In genomic region chr4:100988231-100988799, GRCm38 (mm10) we compare ENCODE assay signal across 10 mouse cellular contexts. TPM values are rescaled to one million over a fixed set of nuclear protein-coding genes. Genes with fewer than 3 reads are reported as not detected.
DNase-seq lines count a peak whose midpoint lies in the region; ATAC-seq lines count a peak whose summit lies in the region.
"Had no signal": no experiment of that assay in that cellular context is flagged by ENCODE, and none has a peak within 500 bp of the region (broad histone marks: within the 10 kb centered on the region; RNA-seq: fewer than 3 reads in every experiment).

No protein-coding gene starts in this region.

- H3K27me3 ChIP-seq in hindbrain, embryonic 11.5 days (ENCODE audit: control insufficient read depth, insufficient read depth, low read length) = no peaks in the 10 kb centered on the region
- H3K27me3 ChIP-seq in hindbrain, embryonic 13.5 days = no peaks in the 10 kb centered on the region
- H3K27me3 ChIP-seq: limb, embryonic 12.5 days had no signal

- no peak overlapping the region for H3K4me2 ChIP-seq in hindbrain, embryonic 11.5 days (replicated peaks; ENCODE audit: low read depth, low read length)
- H3K4me2 ChIP-seq in hindbrain, embryonic 13.5 days = no peak overlapping the region
- H3K4me2 ChIP-seq: limb, embryonic 12.5 days had no signal

- peak; percentile 67 for DNase-seq in hindbrain, embryonic 11.5 days (ENCODE audit: low spot score)
- peak; percentile 15 for DNase-seq in 416B (ENCODE audit: low read depth)
- DNase-seq in NIH3T3 (ENCODE audit: low read depth) = peak; percentile 81
- peak; percentile 27 for DNase-seq in induced T-regulatory cell, adult 2 months (ENCODE audit: low read depth)
- peak; percentile 29 for DNase-seq in retina, postnatal 7 days (ENCODE audit: low read depth, low spot score)
- no peak for DNase-seq in spleen, postnatal 10 days (ENCODE audit: low spot score in 2 of 2)
- no peak for DNase-seq in thymus, postnatal 36 days

- ATAC-seq in hindbrain, embryonic 11.5 days (ENCODE audit: low FRiP score) = no peak
- ATAC-seq in hindbrain, embryonic 13.5 days (ENCODE audit: low FRiP score) = no peak

- H3K9ac ChIP-seq in hindbrain, embryonic 11.5 days (ENCODE audit: low read depth, low read length) = no peak overlapping the region
- no peak overlapping the region for H3K9ac ChIP-seq in hindbrain, embryonic 13.5 days
- H3K9ac ChIP-seq: limb, embryonic 12.5 days had no signal

- no peaks in the 10 kb centered on the region for H3K9me3 ChIP-seq in hindbrain, embryonic 11.5 days (ENCODE audit: control insufficient read depth, low read length)
- no peaks in the 10 kb centered on the region for H3K9me3 ChIP-seq in hindbrain, embryonic 13.5 days
- H3K9me3 ChIP-seq: limb, embryonic 12.5 days had no signal

- H3K36me3 ChIP-seq in hindbrain, embryonic 11.5 days (ENCODE audit: control insufficient read depth, insufficient read depth, low read length) = peaks cover 9% of the 10 kb centered on the region; the same call in 1 of the 2 replicates
- peaks cover 59% of the 10 kb centered on the region for H3K36me3 ChIP-seq in hindbrain, embryonic 13.5 days

- H3K4me1 ChIP-seq in hindbrain, embryonic 11.5 days (replicated peaks; ENCODE audit: control insufficient read depth, insufficient read depth, low read length) = peaks cover 2% of the 10 kb centered on the region; the same call in 1 of the 2 replicates
- peaks cover 34% of the 10 kb centered on the region for H3K4me1 ChIP-seq in hindbrain, embryonic 13.5 days (replicated peaks)
- H3K4me1 ChIP-seq: limb, embryonic 12.5 days had no signal

- WGBS in hindbrain, embryonic 11.5 days = 82% methylated on average over 8 of the region's 8 CpGs
- WGBS in hindbrain, embryonic 13.5 days = 81% methylated on average over 8 of the region's 8 CpGs

- H3K4me3 ChIP-seq in hindbrain, embryonic 11.5 days (ENCODE audit: low read depth, low read length) = no peak overlapping the region
- no peak overlapping the region for H3K4me3 ChIP-seq in hindbrain, embryonic 13.5 days
- H3K4me3 ChIP-seq: limb, embryonic 12.5 days had no signal

- no peak overlapping the region for H3K27ac ChIP-seq in hindbrain, embryonic 11.5 days (ENCODE audit: low read depth, low read length)
- H3K27ac ChIP-seq in hindbrain, embryonic 13.5 days = no peak overlapping the region
- H3K27ac ChIP-seq: limb, embryonic 12.5 days had no signal

RNA-seq across cellular contexts. Expression of gene Gm10577, which starts 32.2 kb away (rescaled TPM):
- polyA plus RNA-seq in hindbrain, embryonic 11.5 days (2014; fragmentation: Nextera tagmentation; extraction: Ambion mirVana) = not detected in 2 replicates
- not detected in 2 replicates for polyA plus RNA-seq in hindbrain, embryonic 13.5 days (2015; fragmentation: Nextera tagmentation; extraction: Ambion mirVana)
- polyA plus RNA-seq: limb, embryonic 12.5 days; small intestine, adult 2 months had no signal

Comparison
In these comparisons a context has a peak if more than half of its experiments do, and no peak if none do; other contexts are left out.
1. DNase-seq: peak in hindbrain, embryonic 11.5 days (single experiment), 416B (single experiment), NIH3T3 (single experiment), induced T-regulatory cell, adult 2 months (single experiment) and retina, postnatal 7 days (single experiment); none in spleen, postnatal 10 days (0 of 2) and thymus, postnatal 36 days (0 of 2).